Mouse (Mus musculus) lung, embryonic 14.5 days (tissue): ENCODE results near the gene Pdcd4. TPM values are rescaled to one million over a fixed set of nuclear protein-coding genes. Genes with fewer than 3 reads are reported as not detected.

ENCODE experiments used
- ATAC-seq: fragments of 200-750 bp; cut with Nextera tagmentation; 2 replicates; pipeline ENCODE4 v1.8.0; 2017; ENCODE audit warnings: mild to moderate bottlenecking, moderate TSS enrichment, moderate library complexity; ENCODE audit not compliant: insufficient read depth
- DNase-seq: peaks from one replicate; pipeline ENCODE4 v3.0.0-alpha.2; 2015
- H3K27ac ChIP-seq: fragments of 300-500 bp; sonication (generic); 2 replicates; pipeline ENCODE4 v1.5.1; 2014; ENCODE audit warnings: low read depth, mild to moderate bottlenecking, moderate library complexity
- H3K27me3 ChIP-seq: fragments of 300-500 bp; sonication (generic); 2 replicates; pipeline ENCODE4 v1.6.1; 2014; ENCODE audit warnings: low read length, control low read depth; ENCODE audit not compliant: insufficient read depth
- H3K36me3 ChIP-seq: fragments of 300-500 bp; sonication (generic); 2 replicates; pipeline ENCODE4 v1.6.1; 2014; ENCODE audit warnings: control low read depth; ENCODE audit not compliant: insufficient read depth
- H3K4me1 ChIP-seq: fragments of 300-500 bp; sonication (generic); 2 replicates; pipeline ENCODE4 v1.6.1; 2014; ENCODE audit warnings: antibody characterized with exemption, control low read depth; ENCODE audit not compliant: insufficient read depth
- H3K4me2 ChIP-seq: fragments of 300-500 bp; sonication (generic); 2 replicates; pipeline ENCODE4 v1.6.1; 2014; ENCODE audit warnings: mild to moderate bottlenecking
- H3K4me3 ChIP-seq: fragments of 300-500 bp; sonication (generic); 2 replicates; pipeline ENCODE4 v1.5.1; 2014; ENCODE audit warnings: low read depth, low read length
- H3K9ac ChIP-seq: fragments of 300-500 bp; sonication (generic); 2 replicates; pipeline ENCODE4 v1.6.1; 2014
- H3K9me3 ChIP-seq: fragments of 300-500 bp; sonication (generic); 2 replicates; pipeline ENCODE4 v1.6.1; 2016; ENCODE audit warnings: low read depth, low read length, control low read depth
- CTCF ChIP-seq: IDR thresholded peaks from 2 replicates; pipeline ENCODE4 v1.5.1; 2016; ENCODE audit warnings: antibody characterized with exemption, low read depth
- WGBS: fragments of 180-500 bp; shearing (Covaris S2); extraction: QIAGEN DNeasy Blood & Tissue Kit; methylation state at CpG from one replicate; pipeline ENCODE4 v1.1.7; 2014; 5-methylcytosine and 5-hydroxymethylcytosine counted together
- polyA plus RNA-seq: library from polyadenylated mRNA; unstranded; fragments of >200 nt; fragmentation: Nextera tagmentation; extraction: Ambion mirVana; gene quantifications from 2 replicates; pipeline ENCODE4 v1.2.1, GENCODE M21; 2014

The Pdcd4 gene
- polyA plus RNA-seq, 1 experiment from 2014 or later = 101 TPM

DNA sequence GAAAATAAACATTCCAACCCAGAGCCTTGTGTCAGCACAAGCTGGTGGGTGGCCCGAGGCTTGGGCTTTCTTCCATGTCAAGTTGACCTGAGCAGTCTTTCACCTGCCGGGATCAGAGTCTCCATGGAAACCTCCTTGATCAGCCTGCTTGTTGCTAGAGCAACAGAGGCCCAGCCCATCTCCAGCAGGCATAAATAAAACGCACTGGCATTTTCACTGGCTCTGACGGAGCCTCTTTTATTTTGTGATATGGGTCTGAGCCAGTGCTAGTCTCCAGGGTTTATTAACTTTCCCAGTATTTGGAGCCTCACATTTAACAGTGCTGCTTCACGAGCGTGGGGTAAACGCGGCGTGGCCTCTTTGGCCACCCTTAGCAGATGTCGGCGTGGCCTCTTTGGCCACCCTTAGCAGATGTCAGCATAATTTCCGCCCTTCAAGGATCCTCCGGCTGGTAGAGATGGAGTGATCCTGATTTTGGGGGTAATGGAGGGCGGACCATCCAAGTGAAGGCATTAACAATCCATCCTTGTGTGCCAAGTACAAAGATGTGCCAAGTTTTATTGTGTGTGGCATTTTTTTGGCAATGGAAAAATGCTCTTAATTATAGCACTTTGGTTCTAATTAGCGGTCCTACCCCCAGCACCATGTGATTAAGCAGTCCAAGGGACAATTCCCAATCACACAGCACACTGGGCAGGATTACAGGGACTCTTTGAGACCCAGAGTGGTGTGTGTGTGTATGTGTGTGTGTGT is 39.2 kb upstream of the Pdcd4 start:
- H3K4me2 ChIP-seq = peak overlapping the region; percentile 25
- H3K9me3 ChIP-seq = no peaks in the 10 kb centered on the region
- peak; percentile 56 for ATAC-seq
- TF ChIP-seq CTCF = no peak
- no peaks in the 10 kb centered on the region for H3K36me3 ChIP-seq
- peak; percentile 76 for DNase-seq
- no peak overlapping the region for H3K9ac ChIP-seq
- 38% methylated on average over 15 of the region's 15 CpGs for WGBS
- H3K27me3 ChIP-seq = no peaks in the 10 kb centered on the region
- H3K27ac ChIP-seq = peak overlapping the region; percentile 70
- no peak overlapping the region for H3K4me3 ChIP-seq
- peaks cover 25% of the 10 kb centered on the region for H3K4me1 ChIP-seq

DNA sequence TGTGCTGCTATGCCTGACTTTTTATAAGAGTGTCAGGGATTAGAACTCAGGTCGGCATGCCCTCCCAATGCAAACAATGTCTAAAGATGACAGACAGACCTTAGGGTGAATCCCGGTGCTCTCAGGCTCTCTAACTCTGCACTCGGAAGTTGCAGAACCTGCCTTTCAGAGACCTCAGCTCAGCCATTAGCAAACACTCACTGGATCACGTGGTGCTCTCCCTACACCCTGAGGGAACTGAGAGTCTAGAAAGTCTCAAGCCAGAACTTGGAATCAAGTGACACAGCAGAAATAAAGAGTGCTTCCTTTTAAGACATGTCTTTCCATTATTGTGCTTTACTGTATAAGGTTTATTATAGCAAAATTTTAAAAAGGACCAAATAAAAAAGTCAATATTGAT is 37.1 kb upstream of the Pdcd4 start:
- H3K4me3 ChIP-seq = no peak overlapping the region
- WGBS = 37% methylated on average over 4 of the region's 4 CpGs
- no peak for TF ChIP-seq CTCF

DNA sequence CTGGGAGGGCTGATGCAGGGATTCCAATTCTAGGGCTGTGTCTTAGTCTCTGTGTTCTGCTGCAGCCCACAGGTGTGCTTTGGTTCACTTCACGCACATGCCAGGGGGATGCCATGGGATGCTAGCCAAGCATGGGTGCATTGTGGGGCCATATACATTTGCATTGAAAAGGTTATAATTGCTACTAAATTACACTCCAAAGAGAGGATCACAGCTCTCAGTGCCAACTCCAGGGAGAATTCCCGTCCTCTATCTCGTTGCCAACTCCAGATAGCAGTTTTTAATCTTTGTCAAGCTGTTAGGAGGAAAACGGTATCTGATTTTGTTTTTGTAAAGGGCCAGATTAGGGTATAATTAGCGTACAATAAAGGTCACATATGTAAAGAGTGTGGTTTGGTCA is 36.2 kb upstream of the Pdcd4 start:
- Histone ChIP-seq H3K4me2 (no peak overlapping the region), H3K4me3 (no peak overlapping the region), H3K27ac (no peak overlapping the region), H3K9ac (no peak overlapping the region), H3K36me3 (no peaks in the 10 kb centered on the region), H3K9me3 (no peaks in the 10 kb centered on the region), H3K4me1 (peaks cover 26% of the 10 kb centered on the region), H3K27me3 (no peaks in the 10 kb centered on the region)
- 73% methylated on average over 5 of the region's 5 CpGs for WGBS
- no peak for DNase-seq
- TF ChIP-seq CTCF = no peak
- ATAC-seq = no peak

More for the DNA sequence above, 37.1 kb upstream of the Pdcd4 start:
- Histone ChIP-seq H3K27ac (no peak overlapping the region), H3K9ac (no peak overlapping the region), H3K9me3 (no peaks in the 10 kb centered on the region), H3K4me1 (peaks cover 32% of the 10 kb centered on the region), H3K27me3 (no peaks in the 10 kb centered on the region), H3K36me3 (no peaks in the 10 kb centered on the region), H3K4me2 (no peak overlapping the region)
- ATAC-seq (no peak), DNase-seq (peak; percentile 49)

DNA sequence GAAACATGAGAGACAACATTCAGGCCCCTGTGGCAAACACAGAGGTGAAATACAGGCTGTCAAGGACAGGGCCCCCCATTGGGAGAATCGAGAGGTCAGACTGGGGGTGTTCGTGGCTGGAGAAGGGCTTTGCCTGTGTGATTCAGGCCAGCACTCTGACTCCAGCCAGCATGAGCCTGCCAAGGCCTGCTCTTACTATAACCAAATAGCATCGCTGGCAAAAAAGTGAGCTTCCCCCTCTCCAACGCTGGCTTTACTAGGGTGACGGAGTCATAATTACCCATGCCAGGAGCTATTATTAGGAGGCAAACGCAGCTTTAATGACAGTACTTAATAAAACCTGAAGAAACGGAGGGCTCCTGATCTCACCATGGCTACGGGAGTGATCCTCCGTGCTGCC is 35.2 kb upstream of the Pdcd4 start:
- DNase-seq = no peak
- Histone ChIP-seq H3K9ac (no peak overlapping the region), H3K27me3 (no peaks in the 10 kb centered on the region), H3K27ac (no peak overlapping the region), H3K4me2 (no peak overlapping the region), H3K4me3 (no peak overlapping the region), H3K4me1 (peaks cover 19% of the 10 kb centered on the region), H3K36me3 (no peaks in the 10 kb centered on the region), H3K9me3 (no peaks in the 10 kb centered on the region)
- no peak for TF ChIP-seq CTCF
- 82% methylated on average over 9 of the region's 9 CpGs for WGBS
- no peak for ATAC-seq

DNA sequence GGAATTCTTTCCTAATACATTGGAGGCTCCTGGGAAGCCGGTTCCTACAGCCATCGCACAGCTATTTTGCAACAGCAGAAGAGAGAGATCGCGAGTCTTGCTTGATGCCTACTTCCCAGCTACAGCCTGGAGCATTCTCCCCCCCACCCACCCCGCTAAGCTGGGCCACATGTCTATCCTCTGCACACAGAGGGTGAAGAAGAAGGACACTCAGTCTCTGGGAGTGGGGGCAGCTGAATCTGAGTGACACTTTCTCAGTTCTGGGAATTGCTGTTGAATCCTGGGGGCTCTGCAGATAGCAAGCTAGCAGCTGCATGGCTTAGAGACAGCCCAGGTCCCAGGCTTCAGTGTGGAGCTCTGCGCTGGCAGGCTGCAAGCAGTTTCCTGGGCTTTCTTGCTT is 34.1 kb upstream of the Pdcd4 start:
- 59% methylated on average over 6 of the region's 6 CpGs for WGBS
- Histone ChIP-seq H3K9ac (no peak overlapping the region), H3K27me3 (no peaks in the 10 kb centered on the region), H3K4me1 (peaks cover 11% of the 10 kb centered on the region), H3K4me3 (no peak overlapping the region), H3K9me3 (no peaks in the 10 kb centered on the region), H3K27ac (no peak overlapping the region), H3K36me3 (no peaks in the 10 kb centered on the region), H3K4me2 (no peak overlapping the region)
- TF ChIP-seq CTCF = no peak
- DNase-seq (peak; percentile 41), ATAC-seq (peak; percentile 9; the same call in 1 of the 2 replicates)

DNA sequence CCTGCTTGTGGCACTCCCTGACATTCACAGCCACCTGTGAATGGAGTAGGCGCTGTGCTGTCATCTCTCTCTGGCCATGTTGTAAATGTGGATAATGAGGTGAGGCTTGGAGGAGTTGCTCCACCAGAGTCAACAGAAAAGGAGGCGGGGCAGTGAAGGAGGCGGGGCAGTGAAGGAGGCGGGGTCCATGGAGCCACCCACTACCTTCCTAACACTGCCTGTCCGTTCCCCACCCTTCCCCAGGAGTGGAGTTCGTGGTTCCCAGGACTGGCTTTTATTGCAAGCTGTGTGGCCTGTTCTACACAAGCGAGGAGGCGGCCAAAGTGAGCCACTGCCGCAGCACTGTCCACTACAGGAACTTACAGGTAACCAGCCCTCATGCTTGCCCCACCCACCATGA is 32.9 kb upstream of the Pdcd4 start:
- Histone ChIP-seq H3K9me3 (no peaks in the 10 kb centered on the region), H3K4me1 (peaks cover 8% of the 10 kb centered on the region; the same call in 1 of the 2 replicates), H3K27me3 (no peaks in the 10 kb centered on the region), H3K4me3 (no peak overlapping the region), H3K9ac (no peak overlapping the region), H3K27ac (no peak overlapping the region), H3K4me2 (peak overlapping the region; percentile 2; the same call in 1 of the 2 replicates), H3K36me3 (no peaks in the 10 kb centered on the region)
- ATAC-seq (peak; percentile 59), DNase-seq (peak; percentile 53)
- WGBS = 26% methylated on average over 9 of the region's 9 CpGs
- no peak for TF ChIP-seq CTCF

DNA sequence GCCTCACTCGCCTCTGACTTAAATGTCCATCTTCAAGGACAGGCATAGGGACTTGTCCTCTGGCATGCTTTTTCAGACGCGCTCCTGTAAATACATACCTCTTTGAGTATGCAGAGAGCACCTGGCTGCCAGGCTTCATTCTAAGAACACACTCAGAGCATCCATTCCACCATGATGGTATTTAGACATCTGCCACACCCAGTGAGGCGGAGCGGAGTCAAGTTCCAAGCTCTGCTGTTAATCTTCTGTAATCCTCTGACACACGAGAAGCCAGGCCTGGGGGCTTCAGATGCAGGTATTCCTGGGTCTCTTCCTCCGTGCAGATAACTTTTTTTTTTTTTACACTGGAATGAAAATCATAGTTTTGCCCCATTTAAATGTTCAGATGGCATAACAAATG is 32.4 kb upstream of the Pdcd4 start:
- ATAC-seq = no peak
- WGBS = 64% methylated on average over 7 of the region's 7 CpGs

More for the DNA sequence above, 32.4 kb upstream of the Pdcd4 start:
- Histone ChIP-seq H3K27ac (no peak overlapping the region), H3K27me3 (no peaks in the 10 kb centered on the region), H3K4me3 (no peak overlapping the region), H3K9ac (no peak overlapping the region), H3K36me3 (no peaks in the 10 kb centered on the region), H3K9me3 (no peaks in the 10 kb centered on the region), H3K4me2 (no peak overlapping the region), H3K4me1 (peaks cover 8% of the 10 kb centered on the region; the same call in 1 of the 2 replicates)
- TF ChIP-seq CTCF = no peak
- DNase-seq = no peak
